Mouse (Mus musculus): ENCODE measurements around the gene Wbp2.

The Wbp2 gene

DNA sequence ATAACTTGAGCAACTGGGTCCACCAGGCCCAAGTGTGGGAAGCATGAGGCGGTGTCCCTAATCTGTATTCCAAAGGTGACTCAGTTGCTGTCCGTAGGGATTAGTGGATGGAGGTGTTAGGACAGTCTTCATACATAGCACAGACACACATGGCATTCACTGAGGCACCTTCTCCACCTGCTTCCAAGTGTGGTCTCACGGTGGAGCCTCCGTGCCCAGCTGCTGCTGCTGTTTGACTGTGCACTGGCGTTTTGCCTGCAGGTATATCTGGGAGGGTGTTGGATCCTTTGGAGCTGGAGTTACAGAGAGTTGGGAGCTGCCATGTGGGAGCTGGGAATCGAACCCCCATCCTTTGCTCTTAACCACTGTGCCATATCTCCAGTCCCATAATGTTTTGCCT is 52.2 kb downstream of the Wbp2 start:
- in situ Hi-C loops (cut with MboI, MseI) = loop anchor here in 1 of 2 experiments (5.0 kb wide), 1 partner anchor 43 kb away; the partner anchor contains the start of gene Unc13d

DNA sequence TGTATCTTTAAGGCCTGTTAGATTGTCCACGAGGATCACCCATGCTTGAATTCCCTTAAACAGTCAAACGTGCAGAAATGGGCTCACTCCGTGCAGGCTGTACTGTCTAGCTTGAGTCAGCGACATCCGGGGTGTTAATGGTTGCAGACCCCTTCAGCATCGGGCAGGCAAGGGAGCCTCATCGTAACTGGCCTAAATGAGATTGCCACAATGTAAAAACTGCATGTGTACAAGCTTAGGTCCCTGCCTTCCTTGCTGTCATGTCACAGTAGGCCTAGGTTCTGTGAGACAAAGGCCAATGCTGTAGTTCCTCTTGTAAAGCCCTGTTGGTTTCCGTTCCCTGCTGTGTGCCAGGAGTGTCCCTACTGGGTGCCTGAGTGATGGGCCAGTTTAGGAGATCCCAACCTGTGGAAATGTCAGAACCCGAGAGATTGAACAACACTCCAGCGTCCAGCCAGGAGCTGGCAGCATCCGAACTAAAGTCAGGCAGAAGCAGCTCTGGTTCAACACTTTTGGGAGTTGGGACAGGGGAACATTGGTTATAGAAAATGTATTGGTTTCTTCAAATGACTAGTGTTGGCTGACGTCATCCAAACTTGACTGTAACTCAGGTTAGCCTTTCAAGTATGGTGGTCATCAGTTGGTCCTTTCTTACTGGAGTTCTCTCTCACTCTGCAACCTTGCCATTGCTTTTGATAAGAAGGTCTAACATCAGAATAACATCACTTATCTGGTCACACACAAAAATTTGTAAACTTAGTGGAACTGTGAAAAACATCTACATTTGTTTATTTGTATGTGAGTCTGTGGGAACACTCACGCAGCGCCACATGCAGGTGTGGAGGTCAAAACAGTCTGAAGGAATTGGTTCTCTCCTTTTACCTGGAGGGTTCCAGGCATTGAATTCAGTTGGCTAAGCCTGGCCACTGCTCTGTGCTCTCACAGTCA is 55.6 kb downstream of the Wbp2 start:
- in situ Hi-C loops (cut with MboI, MseI) = loop anchor here in 1 of 2 experiments (5.0 kb wide), 1 partner anchor 46 kb away; the partner anchor contains the start of gene Unc13d

DNA sequence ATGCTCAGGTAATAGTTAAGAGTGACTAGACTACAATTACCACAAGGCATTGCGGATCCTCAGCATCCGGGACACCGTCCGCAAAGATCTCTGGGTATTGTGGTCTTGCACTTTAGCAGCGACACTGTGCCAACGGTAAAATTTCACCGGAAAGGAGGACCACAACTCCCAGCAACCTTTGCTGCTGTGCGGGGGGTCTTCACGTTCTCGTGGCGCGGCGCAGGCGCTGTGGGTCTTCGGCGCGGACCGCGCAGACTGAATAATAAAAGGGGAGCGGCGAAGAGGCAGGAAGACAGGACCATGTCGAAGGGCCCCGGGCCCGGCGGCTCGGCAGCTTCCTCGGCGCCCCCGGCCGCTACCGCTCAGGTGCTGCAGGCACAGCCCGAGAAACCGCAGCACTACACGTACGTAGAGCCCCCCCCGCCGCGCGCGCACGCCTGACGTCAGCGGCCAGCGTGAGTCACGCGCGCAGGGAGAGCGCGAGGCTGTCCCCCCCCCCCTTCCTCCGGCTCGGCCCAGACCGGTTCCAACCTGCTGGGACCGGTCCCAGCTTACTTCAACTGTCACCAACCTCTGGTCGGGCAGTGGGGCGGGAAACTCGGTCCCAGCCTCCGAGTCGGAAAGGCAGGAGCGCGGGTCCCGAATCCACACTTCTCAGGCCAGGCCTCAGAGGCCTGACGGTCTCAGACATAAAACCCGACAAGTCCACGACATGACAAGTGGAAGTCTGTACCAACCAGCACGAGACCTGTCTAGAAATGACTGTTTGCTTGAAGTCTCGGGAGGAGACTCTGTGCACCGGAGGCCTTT is 56.5 kb downstream of the Wbp2 start, which contains the start of gene Unk:
Gene Unk, plus strand, starts transcription at position 235 of the 810 bp plus-strand sequence.
- in situ Hi-C loops (cut with MboI, MseI) = loop anchor here in 1 of 2 experiments (5.0 kb wide), 1 partner anchor 47 kb away; the partner anchor contains the start of gene Unc13d

DNA sequence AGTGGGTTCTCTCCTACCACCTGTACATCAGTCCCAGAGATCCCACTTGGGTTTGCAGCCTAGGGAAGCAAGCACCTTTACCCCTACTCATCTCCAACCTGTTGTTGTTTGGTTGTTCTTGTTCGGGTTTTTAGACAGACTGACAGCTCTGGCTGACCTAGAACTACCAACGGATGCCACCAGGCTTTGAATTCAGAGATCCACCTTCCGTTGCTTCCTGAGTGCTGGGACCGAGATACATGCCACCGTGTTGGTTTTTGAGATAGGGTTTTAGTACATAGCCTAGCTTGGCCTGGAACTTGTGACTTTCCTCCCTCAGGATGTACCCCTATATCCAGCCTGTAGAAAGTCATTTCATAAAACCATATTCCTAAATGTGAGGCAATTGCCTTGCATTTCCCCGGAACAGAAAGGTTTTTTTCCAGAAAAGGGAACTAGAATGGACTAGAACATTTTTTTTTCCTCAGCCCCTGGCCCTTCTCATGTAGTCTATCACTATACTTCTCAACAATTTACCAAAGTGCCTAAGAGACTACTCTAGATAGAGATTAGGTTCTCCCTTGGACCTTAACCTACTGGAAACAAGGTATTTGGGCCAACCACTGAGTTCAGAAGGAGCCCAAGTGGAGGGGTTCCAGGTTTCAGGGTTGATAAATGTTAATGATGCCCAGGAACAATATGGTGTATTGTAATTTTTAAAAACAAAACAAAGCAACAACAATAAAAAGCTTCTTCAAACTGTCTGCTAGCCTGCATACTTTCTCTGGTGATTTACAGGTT is 57.5 kb downstream of the Wbp2 start:
- in situ Hi-C loops (cut with MboI, MseI) = loop anchor here (10.0 kb wide), 3 partner anchors 424 to 1986 kb away; partner anchors contain the start of genes Gga3 (in 1 of the 2) and Mrps7 (in 1 of the 2)

Data from T-helper 17 cell (primary cell).